Mouse (Mus musculus): ENCODE data around the gene Olfr1322. TPM values are rescaled to one million over a fixed set of nuclear protein-coding genes. Genes with fewer than 3 reads are reported as not detected.

The Olfr1322 gene
- total RNA-seq (2014; rRNA removed; ENCODE audit: low replicate concordance) (not detected in 2 replicates), polyA plus RNA-seq (2015; fragmentation: Nextera tagmentation; extraction: Ambion mirVana) (not detected in 2 replicates)

DNA sequence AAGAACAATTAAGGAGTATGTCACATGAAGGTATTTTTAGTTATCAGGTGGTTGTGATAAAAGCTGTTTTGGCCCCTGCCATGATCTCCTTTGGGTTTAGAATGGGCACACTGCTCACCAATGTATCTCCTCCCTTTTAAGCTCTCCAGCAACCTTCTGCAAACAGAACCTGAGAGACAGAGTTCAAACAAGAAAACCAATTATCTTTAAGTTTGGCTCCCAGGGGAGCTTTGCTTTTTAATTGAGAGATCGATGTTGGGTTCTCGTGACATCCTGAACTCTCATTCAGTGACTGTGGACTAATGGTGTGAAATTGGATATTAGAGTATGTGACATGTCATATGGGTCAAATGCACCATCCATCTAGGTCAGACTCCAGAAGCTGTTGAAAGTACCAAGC lies at the start of gene Olfr1322:
Gene Olfr1322 (minus strand): TSS at position 101 of the 400 bp plus-strand sequence.
- DNase-seq (ENCODE audit: low spot score) (no peak), ATAC-seq (ENCODE audit: insufficient read depth, low read depth) (no peak)
- H3K4me2 ChIP-seq (ENCODE audit: low read depth, low read length) = no peak within 1 kb of the TSS
- no peak within 1 kb of the TSS for H3K9ac ChIP-seq (replicated peaks; ENCODE audit: low read depth, low read length)
- no peak within 1 kb of the TSS for H3K27ac ChIP-seq (ENCODE audit: low read depth)
- no peaks in the 10 kb centered on the region for H3K9me3 ChIP-seq (replicated peaks; ENCODE audit: control insufficient read depth, low read length)
- WGBS = 76% methylated on average over 2 of the region's 2 CpGs
- no peaks in the 10 kb centered on the region for H3K36me3 ChIP-seq (replicated peaks; ENCODE audit: control insufficient read depth, insufficient read depth, low read length)
- no peak for TF ChIP-seq CTCF (IDR thresholded peaks at IDR 0.05; ENCODE audit: low read depth)
- no peak for TF ChIP-seq EP300 (IDR thresholded peaks at IDR 0.05; ENCODE audit: low read depth)
- H3K4me3 ChIP-seq (ENCODE audit: low read depth, low read length) = no peak within 1 kb of the TSS
- no peaks in the 10 kb centered on the region for H3K4me1 ChIP-seq (ENCODE audit: control insufficient read depth, insufficient read depth)
- H3K27me3 ChIP-seq (ENCODE audit: control insufficient read depth, insufficient read depth, low read length) = no peaks in the 10 kb centered on the region

- H3K4me3 ChIP-seq (ENCODE audit: low read depth, low read length) = no peak overlapping the region
- H3K9ac ChIP-seq (replicated peaks; ENCODE audit: low read depth, low read length) = no peak overlapping the region
- H3K36me3 ChIP-seq (replicated peaks; ENCODE audit: control insufficient read depth, insufficient read depth, low read length) = no peaks in the 10 kb centered on the region
- DNase-seq (ENCODE audit: low spot score) (no peak), ATAC-seq (ENCODE audit: insufficient read depth, low read depth) (no peak)
- WGBS = 62% methylated on average over 4 of the region's 4 CpGs
- H3K27me3 ChIP-seq (ENCODE audit: control insufficient read depth, insufficient read depth, low read length) = no peaks in the 10 kb centered on the region
- H3K4me2 ChIP-seq (ENCODE audit: low read depth, low read length) = no peak overlapping the region
- no peaks in the 10 kb centered on the region for H3K9me3 ChIP-seq (replicated peaks; ENCODE audit: control insufficient read depth, low read length)
- TF ChIP-seq EP300 (IDR thresholded peaks at IDR 0.05; ENCODE audit: low read depth) (no peak), CTCF (IDR thresholded peaks at IDR 0.05; ENCODE audit: low read depth) (no peak)
- no peak overlapping the region for H3K27ac ChIP-seq (ENCODE audit: low read depth)
- no peaks in the 10 kb centered on the region for H3K4me1 ChIP-seq (ENCODE audit: control insufficient read depth, insufficient read depth)
These were observed 13.5 kb downstream of the Olfr1322 start for GRCm38 (mm10) chrX:49877651-49878349.

Other genes with a start within 250 kb of the Olfr1322 start
- gene Olfr1320, start 219.2 kb downstream of the Olfr1322 start, total RNA-seq (2014; rRNA removed; ENCODE audit: low replicate concordance) = not detected in 2 replicates
- not detected in 2 replicates for gene Olfr1320, start 219.2 kb downstream of the Olfr1322 start, polyA plus RNA-seq (2015; fragmentation: Nextera tagmentation; extraction: Ambion mirVana)
- gene Olfr1321, start 156.4 kb downstream of the Olfr1322 start, total RNA-seq (2014; rRNA removed; ENCODE audit: low replicate concordance) = not detected in 2 replicates
- not detected in 2 replicates for gene Olfr1321, start 156.4 kb downstream of the Olfr1322 start, polyA plus RNA-seq (2015; fragmentation: Nextera tagmentation; extraction: Ambion mirVana)
- gene Igsf1, start 93.7 kb downstream of the Olfr1322 start, total RNA-seq (2014; rRNA removed; ENCODE audit: low replicate concordance) = 1.1 and 5.4 TPM in 2 replicates
- gene Igsf1, start 93.7 kb downstream of the Olfr1322 start, polyA plus RNA-seq (2015; fragmentation: Nextera tagmentation; extraction: Ambion mirVana) = 3.7 and 3.9 TPM in 2 replicates
- gene Olfr1323, start 127.9 kb upstream of the Olfr1322 start, total RNA-seq (2014; rRNA removed; ENCODE audit: low replicate concordance) = not detected in 2 replicates
- not detected in 2 replicates for gene Olfr1323, start 127.9 kb upstream of the Olfr1322 start, polyA plus RNA-seq (2015; fragmentation: Nextera tagmentation; extraction: Ambion mirVana)